Mouse (Mus musculus): Measurements from ENCODE around the gene 4931406P16Rik.

4931406P16Rik gene

DNA sequence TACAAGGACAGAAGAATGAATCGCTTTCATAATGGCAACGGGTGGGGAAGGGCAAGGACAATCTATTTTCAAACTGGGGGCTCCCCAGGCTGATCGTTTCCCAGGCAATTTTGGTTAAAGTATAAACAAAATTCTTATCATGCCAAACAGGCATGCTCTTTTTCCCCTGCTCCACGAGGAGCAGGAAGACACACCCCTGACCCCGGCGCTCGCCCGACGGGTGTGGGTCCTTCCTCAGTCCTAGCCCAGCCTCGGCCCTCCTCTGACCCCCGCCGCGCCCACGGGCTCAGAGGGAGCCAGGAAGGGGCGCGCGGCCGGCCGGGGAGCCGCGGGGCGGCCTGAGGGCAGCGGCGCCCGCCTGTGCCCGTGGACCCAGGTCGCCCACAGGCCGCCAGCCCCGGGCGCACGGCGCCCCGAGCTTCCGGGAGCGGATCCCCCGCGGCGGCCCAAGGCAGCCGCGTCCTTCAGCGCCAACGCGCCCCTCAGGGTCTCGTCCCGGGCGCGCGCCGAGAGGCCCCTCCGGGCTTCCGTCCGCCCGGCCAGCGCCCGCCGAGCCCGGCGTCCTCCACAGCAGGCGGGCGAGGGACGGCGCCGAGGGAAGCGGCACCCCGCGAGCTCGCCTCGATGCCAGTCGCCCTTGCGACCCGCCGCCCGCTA, 437 bp downstream of the 4931406P16Rik start:
- DNase-seq (ENCODE audit: extremely low read depth, low read depth): peak; percentile 53

DNA sequence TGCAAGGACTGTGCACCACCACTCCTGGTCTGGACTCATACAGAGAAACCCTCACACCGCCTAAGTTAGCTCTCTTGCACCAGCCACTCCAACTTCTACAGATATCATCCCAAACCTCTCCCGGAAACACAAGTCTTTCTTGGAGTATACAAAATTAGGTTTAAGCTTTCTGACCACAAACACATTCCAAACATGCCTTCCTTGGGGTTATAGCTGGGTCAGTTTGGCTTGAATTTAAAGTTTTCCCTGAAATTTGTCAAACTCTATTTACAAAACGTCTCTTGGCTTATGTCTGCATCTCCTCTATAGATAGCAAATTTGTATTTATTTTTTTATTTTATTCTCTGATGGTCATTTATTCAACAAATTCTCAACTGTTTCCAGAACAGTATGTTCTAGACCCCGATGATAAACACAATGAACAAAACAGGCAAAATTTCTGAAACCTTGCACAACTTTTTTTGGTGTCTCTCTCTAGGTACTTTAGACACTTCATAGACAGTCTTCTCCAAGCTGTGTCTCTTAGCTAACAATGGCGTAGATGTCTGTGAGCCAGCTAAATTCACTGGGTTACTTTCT, 4.1 kb downstream of the 4931406P16Rik start:
- no peak for DNase-seq (ENCODE audit: extremely low read depth, low read depth)

DNA sequence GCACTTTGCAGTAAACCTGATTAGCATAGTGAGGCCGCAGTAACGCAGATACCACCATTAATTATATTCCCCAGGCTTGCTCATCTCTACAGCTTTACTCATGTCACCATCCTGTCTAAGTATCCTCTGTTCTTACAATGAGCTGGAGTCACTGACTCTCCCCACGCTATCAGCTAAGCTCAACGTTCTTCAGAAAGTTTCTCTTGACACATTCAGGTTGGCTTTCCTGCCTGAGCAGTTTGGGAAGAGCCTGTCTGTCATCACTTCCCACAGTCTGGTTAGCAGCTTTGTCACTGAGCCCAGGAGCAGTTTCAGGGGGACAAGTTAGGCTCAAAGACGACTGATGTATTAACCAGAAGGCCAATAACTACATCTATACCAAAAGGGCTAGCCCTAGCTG, 4.8 kb downstream of the 4931406P16Rik start:
- DNase-seq (ENCODE audit: extremely low read depth, low read depth): no peak

- no peak for DNase-seq (ENCODE audit: extremely low read depth, low read depth)
These were observed 7.9 kb downstream of the 4931406P16Rik start for GRCm38 (mm10) chr7:34305454-34305853.

GRCm38 (mm10) chr7:34302651-34303050, 10.7 kb downstream of the 4931406P16Rik start:
- no peak for DNase-seq (ENCODE audit: extremely low read depth, low read depth)

- DNase-seq (ENCODE audit: extremely low read depth, low read depth): no peak
These were observed 11.4 kb downstream of the 4931406P16Rik start for GRCm38 (mm10) chr7:34301952-34302351.

- no peak for DNase-seq (ENCODE audit: extremely low read depth, low read depth)
These were observed 14.5 kb downstream of the 4931406P16Rik start for GRCm38 (mm10) chr7:34298818-34299217.

DNA sequence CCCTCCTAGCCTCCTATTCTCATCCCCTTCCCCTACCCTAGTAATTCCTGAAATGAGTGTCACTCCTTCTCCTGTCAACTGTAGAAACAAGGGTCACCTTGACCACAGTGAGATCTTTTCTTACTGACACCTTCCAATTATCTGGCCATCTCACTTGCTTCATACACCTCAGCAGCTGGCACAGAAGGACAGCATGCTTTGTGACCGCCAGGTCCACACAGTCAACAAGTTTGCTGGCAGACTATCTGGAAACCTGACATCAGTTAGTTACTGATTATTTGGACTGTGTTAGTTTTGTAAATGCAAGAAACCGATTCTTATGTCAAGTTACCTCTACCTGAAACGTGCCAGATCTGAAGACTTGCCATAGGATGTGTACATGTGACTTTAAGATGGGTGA, 17.2 kb downstream of the 4931406P16Rik start:
- DNase-seq (ENCODE audit: extremely low read depth, low read depth): no peak

- DNase-seq (ENCODE audit: extremely low read depth, low read depth): no peak
These were observed 20.7 kb downstream of the 4931406P16Rik start for GRCm38 (mm10) chr7:34292633-34293032.

DNA sequence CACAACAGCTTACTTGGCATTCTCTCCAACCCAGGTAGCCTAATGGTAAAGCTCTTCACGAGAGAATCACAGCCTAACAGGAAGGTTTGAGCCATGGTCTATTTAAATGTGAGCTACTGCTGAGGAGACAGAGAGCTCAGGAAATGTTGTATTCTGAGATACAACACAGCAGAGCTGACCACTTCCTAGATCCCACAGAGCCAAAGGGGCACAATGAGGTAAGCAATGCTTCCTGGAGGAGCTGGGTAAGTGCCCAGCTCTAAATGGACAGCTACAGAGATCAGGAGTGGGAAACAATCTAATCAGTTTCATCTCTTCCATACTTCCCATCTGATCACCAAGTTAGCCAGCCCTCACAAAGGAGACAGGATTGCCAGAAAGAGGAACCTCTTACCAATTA, 22.1 kb downstream of the 4931406P16Rik start:
- DNase-seq (ENCODE audit: extremely low read depth, low read depth): no peak

DNA sequence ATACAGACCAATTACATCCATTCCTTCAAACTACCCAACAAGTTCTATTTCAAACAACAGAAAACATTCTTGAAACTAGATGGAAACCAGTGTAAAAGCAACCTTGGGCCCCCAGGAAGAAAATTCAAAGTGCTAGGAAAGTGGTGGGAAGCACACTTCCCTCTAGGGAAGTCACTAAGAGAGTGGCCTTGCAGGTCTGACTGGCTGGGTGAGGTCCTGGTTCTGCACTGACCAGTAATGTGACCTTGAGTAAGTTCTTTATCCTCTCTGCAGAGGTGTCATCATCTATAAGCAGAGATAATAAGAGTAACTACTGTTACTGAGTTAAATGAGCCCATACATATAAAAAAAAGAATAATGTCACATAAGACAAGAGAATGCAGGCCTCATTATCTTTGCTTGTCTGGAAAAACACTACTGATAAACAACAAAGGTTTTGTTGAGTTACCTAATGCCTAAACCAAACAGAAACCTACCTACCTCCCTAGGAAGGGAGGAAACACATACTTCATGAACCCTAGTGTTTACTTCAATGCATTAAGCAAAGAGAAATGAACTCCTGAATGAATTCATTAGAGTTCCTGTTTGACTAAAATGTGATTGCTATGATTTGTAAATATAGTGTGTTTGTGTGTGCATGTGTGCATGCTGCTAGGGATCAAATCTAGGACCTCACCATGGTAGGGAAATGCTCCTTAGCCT, 22.8 kb downstream of the 4931406P16Rik start:
- no peak for DNase-seq (ENCODE audit: extremely low read depth, low read depth)

DNA sequence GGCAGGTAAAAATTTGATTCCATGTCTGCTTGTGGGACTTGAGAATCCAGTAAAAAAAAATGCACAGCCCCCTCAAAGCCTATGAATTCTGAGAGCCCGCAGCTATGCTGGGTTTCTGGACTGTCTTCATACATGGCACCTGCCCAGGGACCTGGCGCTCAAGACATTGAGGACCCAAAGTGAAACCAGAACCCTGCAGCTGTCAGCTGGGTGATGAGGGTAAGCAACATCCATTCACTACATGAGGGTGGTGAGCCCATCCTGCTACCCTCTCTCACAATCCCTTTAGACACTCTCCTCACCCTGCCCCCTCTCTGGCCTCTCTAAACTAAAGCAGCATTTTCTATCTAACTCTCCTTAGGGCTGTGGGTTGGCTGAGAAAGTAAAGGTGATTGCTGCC, 35.7 kb downstream of the 4931406P16Rik start:
- no peak for DNase-seq (ENCODE audit: extremely low read depth, low read depth)

DNA sequence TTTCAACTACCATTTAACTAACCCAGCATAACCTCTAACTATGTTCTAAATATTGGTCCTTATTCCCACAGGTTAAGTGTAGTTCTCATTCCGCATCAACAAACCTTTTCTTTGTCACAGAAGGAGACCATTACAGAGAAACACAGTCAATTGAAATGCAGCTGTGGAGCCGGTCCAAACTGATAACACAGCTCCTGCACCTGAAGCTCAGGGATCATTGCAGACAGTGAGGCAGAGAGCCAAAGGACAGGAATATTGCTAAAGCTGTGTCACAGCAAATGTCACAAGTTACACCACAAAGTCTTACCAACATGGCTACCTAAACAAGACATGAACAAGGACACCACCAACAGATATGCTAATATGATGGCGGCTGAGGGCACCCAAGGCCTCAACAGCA, 37.3 kb downstream of the 4931406P16Rik start:
- DNase-seq (ENCODE audit: extremely low read depth, low read depth): no peak

DNA sequence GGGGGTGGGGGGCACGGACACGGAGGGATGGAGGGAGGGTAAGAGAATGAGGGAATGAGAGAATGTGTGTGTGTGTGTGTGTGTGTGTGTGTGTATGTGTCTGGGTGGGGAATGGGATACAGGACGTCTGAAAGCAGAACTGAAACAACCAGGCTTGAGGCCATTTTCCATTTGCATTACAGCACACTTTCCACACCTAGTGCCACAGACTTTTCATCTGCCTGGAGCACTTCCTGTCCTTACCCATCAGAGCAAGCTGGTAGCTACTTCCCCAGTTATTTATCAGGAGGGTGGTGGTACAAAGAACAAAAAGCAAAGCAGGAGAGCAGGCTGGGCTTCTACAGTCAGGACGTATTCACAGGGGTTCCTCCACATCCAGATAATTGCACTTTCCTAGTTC, 40.9 kb downstream of the 4931406P16Rik start:
- DNase-seq (ENCODE audit: extremely low read depth, low read depth): no peak

GRCm38 (mm10) chr7:34268463-34268862, 44.9 kb downstream of the 4931406P16Rik start:
- DNase-seq (ENCODE audit: extremely low read depth, low read depth): no peak

GRCm38 (mm10) chr7:34266421-34266820, 46.9 kb downstream of the 4931406P16Rik start:
- no peak for DNase-seq (ENCODE audit: extremely low read depth, low read depth)

- no peak for DNase-seq (ENCODE audit: extremely low read depth, low read depth)
These were observed 47.4 kb downstream of the 4931406P16Rik start for GRCm38 (mm10) chr7:34265876-34266346.

- no peak for DNase-seq (ENCODE audit: extremely low read depth, low read depth)
These were observed 49.9 kb downstream of the 4931406P16Rik start for GRCm38 (mm10) chr7:34263437-34263836.

GRCm38 (mm10) chr7:34258407-34258806, 54.9 kb downstream of the 4931406P16Rik start:
- no peak for DNase-seq (ENCODE audit: extremely low read depth, low read depth)

DNA sequence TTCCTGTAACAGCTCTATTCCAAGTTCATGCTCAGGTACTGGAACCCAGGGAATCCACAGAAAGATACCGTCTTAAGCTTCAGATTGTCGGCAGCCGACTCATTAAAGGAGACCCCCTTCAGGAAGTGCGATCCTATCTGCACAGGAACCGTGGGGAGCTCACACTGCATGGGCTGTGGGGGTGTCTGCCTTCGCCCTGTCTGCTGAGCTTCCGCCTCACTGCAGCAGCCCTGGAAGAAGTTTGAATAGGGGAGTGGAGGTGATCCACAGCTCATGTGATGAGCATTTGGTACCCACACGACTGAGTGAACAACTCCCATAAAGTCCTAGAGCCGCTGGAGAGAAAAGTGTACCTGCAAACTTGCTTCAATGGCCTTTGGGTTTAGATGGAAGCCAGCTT, 56.1 kb downstream of the 4931406P16Rik start:
- DNase-seq (ENCODE audit: extremely low read depth, low read depth): no peak

DNA sequence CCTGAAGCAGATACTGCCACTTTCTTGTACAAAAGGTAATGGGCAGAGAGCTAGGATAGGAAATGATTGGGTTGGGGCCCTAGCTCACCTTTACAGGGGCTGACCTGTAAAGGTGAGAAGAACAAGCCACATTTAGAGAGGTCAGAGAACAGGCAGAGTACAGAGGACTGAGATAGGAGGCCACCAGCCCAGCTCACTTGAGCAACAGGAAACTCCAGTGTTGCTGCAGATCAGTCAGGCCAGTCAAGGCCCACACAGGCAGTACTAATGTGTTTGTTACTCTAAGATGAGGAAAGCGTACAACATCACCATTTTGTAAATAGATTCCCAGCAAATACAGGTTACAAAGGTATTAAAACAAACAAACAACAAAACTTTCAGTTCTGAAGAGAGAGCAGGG, 57.4 kb downstream of the 4931406P16Rik start:
- no peak for DNase-seq (ENCODE audit: extremely low read depth, low read depth)

- no peak for DNase-seq (ENCODE audit: extremely low read depth, low read depth)
These were observed 58.2 kb downstream of the 4931406P16Rik start for GRCm38 (mm10) chr7:34255137-34255536.

GRCm38 (mm10) chr7:34252030-34252429, 61.3 kb downstream of the 4931406P16Rik start:
- no peak for DNase-seq (ENCODE audit: extremely low read depth, low read depth)
